Mouse (Mus musculus) forebrain, embryonic 12.5 days (tissue): ENCODE measurements around the gene Soat1. TPM values are rescaled to one million over a fixed set of nuclear protein-coding genes. Genes with fewer than 3 reads are reported as not detected.
"Not testable (repeated sequence)": the region's sequence is repeated elsewhere in the genome, so short reads cannot be mapped to it uniquely, and the experiment has no call there.

Source experiments
- ATAC-seq: fragments of 200-750 bp; cut with Nextera tagmentation; 2 replicates; pipeline ENCODE4 v1.8.0; 2017; ENCODE audit warnings: moderate TSS enrichment; ENCODE audit not compliant: low FRiP score
- H3K27ac ChIP-seq: fragments of 300-500 bp; sonication (generic); 2 replicates; pipeline ENCODE4 v1.5.1; 2016; ENCODE audit warnings: mild to moderate bottlenecking
- H3K27me3 ChIP-seq: fragments of 300-500 bp; sonication (generic); 2 replicates; pipeline ENCODE4 v1.6.1; 2016; ENCODE audit warnings: mild to moderate bottlenecking
- H3K36me3 ChIP-seq: fragments of 300-500 bp; sonication (generic); replicated peaks from 2 replicates; pipeline ENCODE4 v1.6.1; 2016; ENCODE audit warnings: mild to moderate bottlenecking
- H3K4me1 ChIP-seq: fragments of 300-500 bp; sonication (generic); 2 replicates; pipeline ENCODE4 v1.6.1; 2016
- H3K4me2 ChIP-seq: fragments of 300-500 bp; sonication (generic); 2 replicates; pipeline ENCODE4 v1.6.1; 2016; ENCODE audit warnings: mild to moderate bottlenecking, moderate library complexity
- H3K4me3 ChIP-seq: fragments of 300-500 bp; sonication (generic); replicated peaks from 2 replicates; pipeline ENCODE4 v1.5.1; 2016; ENCODE audit warnings: mild to moderate bottlenecking
- H3K9ac ChIP-seq: fragments of 300-500 bp; sonication (generic); 2 replicates; pipeline ENCODE4 v1.6.1; 2016; ENCODE audit warnings: mild to moderate bottlenecking
- H3K9me3 ChIP-seq: fragments of 300-500 bp; sonication (generic); 2 replicates; pipeline ENCODE4 v1.6.1; 2016
- WGBS: fragments of 180-500 bp; shearing (Covaris S2); methylation state at CpG from one replicate; pipeline ENCODE4 v1.1.7; 2016; 5-methylcytosine and 5-hydroxymethylcytosine counted together
- polyA plus RNA-seq: library from polyadenylated mRNA; unstranded; fragments of >200 nt; fragmentation: Nextera tagmentation; extraction: Ambion mirVana; gene quantifications from 2 replicates; pipeline ENCODE4 v1.2.1, GENCODE M21; 2016

Soat1 gene
- polyA plus RNA-seq, result 17.6 and 19.6 TPM in 2 replicates

GRCm38 (mm10) chr1:156473961-156474503 lies at the start of gene Soat1:
Soat1 (minus strand) TSS chr1:156474331.
- Histone ChIP-seq H3K4me3 (peak within 1 kb of the TSS; percentile 81), H3K4me1 (peaks cover 16% of the 10 kb centered on the region), H3K9me3 (0 out of 2 replicates have a peak, but pooled peaks cover 3% of the 10 kb centered on the region), H3K36me3 (peaks cover 5% of the 10 kb centered on the region; the same call in 1 of the 2 replicates), H3K27me3 (0 out of 2 replicates have a peak, but pooled peaks cover 4% of the 10 kb centered on the region), H3K4me2 (peak within 1 kb of the TSS; percentile 74), H3K9ac (peak within 1 kb of the TSS; percentile 83), H3K27ac (peak within 1 kb of the TSS; percentile 33; the same call in 1 of the 2 replicates)
- peak; percentile 98 for ATAC-seq
- WGBS, result under 1% methylated on average over 43 of the region's 46 CpGs

GRCm38 (mm10) chr1:156523842-156524241 lies 49.7 kb upstream of the Soat1 start, which contains the start of gene Gm10031:
Gm10031 (plus strand) TSS chr1:156524012.
- H3K4me3 ChIP-seq, H3K27me3 ChIP-seq, H3K9me3 ChIP-seq, H3K4me2 ChIP-seq, H3K9ac ChIP-seq, H3K4me1 ChIP-seq, H3K27ac ChIP-seq, H3K36me3 ChIP-seq: not testable (repeated sequence)
- 95% methylated on average over 22 of the region's 22 CpGs for WGBS
- peak; percentile 72; the same call in 1 of the 2 replicates for ATAC-seq

GRCm38 (mm10) chr1:156521796-156522517 lies 47.8 kb upstream of the Soat1 start:
- Histone ChIP-seq H3K36me3 (no peaks in the 10 kb centered on the region), H3K4me1 (0 out of 2 replicates have a peak, but pooled peaks cover 3% of the 10 kb centered on the region), H3K27me3 (no peaks in the 10 kb centered on the region), H3K27ac (no peak overlapping the region), H3K9ac (no peak overlapping the region), H3K9me3 (no peaks in the 10 kb centered on the region), H3K4me3 (no peak overlapping the region), H3K4me2 (no peak overlapping the region)
- ATAC-seq, result no peak
- 53% methylated on average over 15 of the region's 15 CpGs for WGBS

GRCm38 (mm10) chr1:156520136-156520780 lies 46.1 kb upstream of the Soat1 start:
- Histone ChIP-seq H3K4me1 (0 out of 2 replicates have a peak, but pooled peaks cover 3% of the 10 kb centered on the region), H3K4me3 (no peak overlapping the region), H3K36me3 (no peaks in the 10 kb centered on the region), H3K27ac (no peak overlapping the region), H3K27me3 (no peaks in the 10 kb centered on the region), H3K9me3 (no peaks in the 10 kb centered on the region), H3K4me2 (no peak overlapping the region), H3K9ac (no peak overlapping the region)
- WGBS, result 82% methylated on average over 3 of the region's 3 CpGs
- ATAC-seq, result no peak

GRCm38 (mm10) chr1:156507753-156508152 lies 33.6 kb upstream of the Soat1 start:
- H3K4me3 ChIP-seq, result no peak overlapping the region
- no peaks in the 10 kb centered on the region for H3K9me3 ChIP-seq
- no peaks in the 10 kb centered on the region for H3K27me3 ChIP-seq
- ATAC-seq, result no peak
- 85% methylated on average over 3 of the region's 3 CpGs for WGBS
- H3K27ac ChIP-seq, result no peak overlapping the region
- H3K4me2 ChIP-seq, result no peak overlapping the region
- no peaks in the 10 kb centered on the region for H3K36me3 ChIP-seq
- no peaks in the 10 kb centered on the region for H3K4me1 ChIP-seq
- no peak overlapping the region for H3K9ac ChIP-seq

DNA sequence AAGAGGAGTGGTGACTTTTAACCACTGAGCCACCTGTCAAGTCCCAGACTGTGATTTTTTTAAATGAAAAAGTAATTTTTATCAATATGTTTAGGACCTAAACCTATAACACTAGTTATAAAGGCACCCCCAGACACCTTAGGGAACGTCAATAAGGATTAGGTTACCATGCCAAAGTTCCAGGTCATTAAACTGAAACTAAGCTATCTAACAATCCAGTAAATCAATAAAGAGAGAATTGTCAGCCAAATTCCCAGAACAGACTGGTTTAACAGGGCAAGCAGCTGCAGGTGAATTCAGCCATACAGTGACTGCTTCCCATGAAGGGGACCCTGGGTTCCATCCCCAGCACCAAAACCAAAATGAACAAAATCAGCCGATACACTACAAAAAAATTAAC lies 31.8 kb upstream of the Soat1 start:
- Histone ChIP-seq H3K27me3 (no peaks in the 10 kb centered on the region), H3K36me3 (no peaks in the 10 kb centered on the region), H3K27ac (no peak overlapping the region), H3K4me3 (no peak overlapping the region), H3K9ac (no peak overlapping the region), H3K4me1 (no peaks in the 10 kb centered on the region), H3K4me2 (no peak overlapping the region), H3K9me3 (no peaks in the 10 kb centered on the region)
- 75% methylated on average over 2 of the region's 2 CpGs for WGBS
- no peak for ATAC-seq

- ATAC-seq, result no peak
- H3K9me3 ChIP-seq, result no peaks in the 10 kb centered on the region
- no peak overlapping the region for H3K9ac ChIP-seq
- no peak overlapping the region for H3K4me2 ChIP-seq
- H3K4me3 ChIP-seq, result no peak overlapping the region
- no peaks in the 10 kb centered on the region for H3K36me3 ChIP-seq
- H3K27ac ChIP-seq, result no peak overlapping the region
- WGBS, result 78% methylated on average over 5 of the region's 5 CpGs
- H3K4me1 ChIP-seq, result no peaks in the 10 kb centered on the region
- no peaks in the 10 kb centered on the region for H3K27me3 ChIP-seq
These were observed 30.9 kb upstream of the Soat1 start for GRCm38 (mm10) chr1:156504945-156505523.

GRCm38 (mm10) chr1:156496910-156497309 lies 22.8 kb upstream of the Soat1 start:
- Histone ChIP-seq H3K4me2 (no peak overlapping the region), H3K27me3 (no peaks in the 10 kb centered on the region), H3K4me1 (no peaks in the 10 kb centered on the region), H3K9me3 (no peaks in the 10 kb centered on the region), H3K27ac (no peak overlapping the region), H3K4me3 (no peak overlapping the region), H3K9ac (no peak overlapping the region), H3K36me3 (no peaks in the 10 kb centered on the region)
- 82% methylated on average over 5 of the region's 5 CpGs for WGBS
- ATAC-seq, result no peak

- no peaks in the 10 kb centered on the region for H3K4me1 ChIP-seq
- ATAC-seq, result no peak
- WGBS, result 87% methylated on average over 8 of the region's 8 CpGs
- no peak overlapping the region for H3K9ac ChIP-seq
- no peak overlapping the region for H3K27ac ChIP-seq
- H3K9me3 ChIP-seq, result no peaks in the 10 kb centered on the region
- no peaks in the 10 kb centered on the region for H3K27me3 ChIP-seq
- H3K36me3 ChIP-seq, result no peaks in the 10 kb centered on the region
- no peak overlapping the region for H3K4me2 ChIP-seq
- H3K4me3 ChIP-seq, result no peak overlapping the region
These were observed 20.9 kb upstream of the Soat1 start for GRCm38 (mm10) chr1:156495025-156495424.

GRCm38 (mm10) chr1:156491226-156491796 lies 17.2 kb upstream of the Soat1 start:
- Histone ChIP-seq H3K4me2 (no peak overlapping the region), H3K9me3 (no peaks in the 10 kb centered on the region), H3K27ac (no peak overlapping the region), H3K4me1 (no peaks in the 10 kb centered on the region), H3K27me3 (no peaks in the 10 kb centered on the region), H3K36me3 (no peaks in the 10 kb centered on the region), H3K4me3 (no peak overlapping the region), H3K9ac (no peak overlapping the region)
- WGBS, result 86% methylated on average over 4 of the region's 4 CpGs
- ATAC-seq, result no peak

GRCm38 (mm10) chr1:156488031-156488430 lies 13.9 kb upstream of the Soat1 start:
- H3K4me2 ChIP-seq, result no peak overlapping the region
- no peaks in the 10 kb centered on the region for H3K36me3 ChIP-seq
- H3K27me3 ChIP-seq, result no peaks in the 10 kb centered on the region
- 91% methylated on average over 5 of the region's 5 CpGs for WGBS
- H3K4me1 ChIP-seq, result no peaks in the 10 kb centered on the region
- no peak overlapping the region for H3K27ac ChIP-seq
- no peak overlapping the region for H3K9ac ChIP-seq
- no peak overlapping the region for H3K4me3 ChIP-seq
- no peak for ATAC-seq
- no peaks in the 10 kb centered on the region for H3K9me3 ChIP-seq

- no peaks in the 10 kb centered on the region for H3K9me3 ChIP-seq
- no peak overlapping the region for H3K27ac ChIP-seq
- H3K36me3 ChIP-seq, result no peaks in the 10 kb centered on the region
- H3K9ac ChIP-seq, result no peak overlapping the region
- no peak overlapping the region for H3K4me2 ChIP-seq
- H3K27me3 ChIP-seq, result no peaks in the 10 kb centered on the region
- no peak overlapping the region for H3K4me3 ChIP-seq
- ATAC-seq, result no peak
- H3K4me1 ChIP-seq, result no peaks in the 10 kb centered on the region
- WGBS, result 95% methylated on average over 7 of the region's 7 CpGs
These were observed 13.4 kb upstream of the Soat1 start for GRCm38 (mm10) chr1:156487498-156487897.
